Mouse (Mus musculus) embryonic facial prominence, embryonic 11.5 days (tissue): Measurements from ENCODE around the gene Ano4. TPM values are rescaled to one million over a fixed set of nuclear protein-coding genes. Genes with fewer than 3 reads are reported as not detected.

ENCODE experiments used
- ATAC-seq: fragments of 200-750 bp; cut with Nextera tagmentation; replicated peaks from 2 replicates; pipeline ENCODE4 v1.8.0; 2017; ENCODE audit warnings: low read depth; ENCODE audit not compliant: insufficient number of reproducible peaks, low FRiP score, low TSS enrichment
- DNase-seq: peaks from one replicate; pipeline ENCODE4 v3.0.0-alpha.2; 2015; ENCODE audit warnings: low spot score
- H3K27ac ChIP-seq: fragments of 300-500 bp; sonication (generic); replicated peaks from 2 replicates; pipeline ENCODE4 v1.5.1; 2014; ENCODE audit warnings: mild to moderate bottlenecking, low read depth, low read length, control low read depth
- H3K27me3 ChIP-seq: fragments of 300-500 bp; sonication (generic); 2 replicates; pipeline ENCODE4 v1.6.1; 2014; ENCODE audit warnings: mild to moderate bottlenecking, low read length, moderate library complexity, mixed read lengths; ENCODE audit not compliant: control insufficient read depth, insufficient read depth
- H3K36me3 ChIP-seq: fragments of 300-500 bp; sonication (generic); replicated peaks from 2 replicates; pipeline ENCODE4 v1.6.1; 2014; ENCODE audit warnings: low read depth, mild to moderate bottlenecking, low read length, moderate library complexity, mixed read lengths; ENCODE audit not compliant: control insufficient read depth, insufficient read depth
- H3K4me1 ChIP-seq: fragments of 300-500 bp; sonication (generic); 2 replicates; pipeline ENCODE4 v1.6.1; 2014; ENCODE audit warnings: low read length, mixed read lengths; ENCODE audit not compliant: control insufficient read depth, insufficient read depth
- H3K4me2 ChIP-seq: fragments of 300-500 bp; sonication (generic); 2 replicates; pipeline ENCODE4 v1.6.1; 2014; ENCODE audit warnings: low read depth, mild to moderate bottlenecking, control low read depth, low read length, moderate library complexity
- H3K4me3 ChIP-seq: fragments of 300-500 bp; sonication (generic); 2 replicates; pipeline ENCODE4 v1.5.1; 2014; ENCODE audit warnings: low read depth, low read length, control low read depth
- H3K9ac ChIP-seq: fragments of 300-500 bp; sonication (generic); replicated peaks from 2 replicates; pipeline ENCODE4 v1.6.1; 2014; ENCODE audit warnings: mild to moderate bottlenecking, control low read depth, low read length
- H3K9me3 ChIP-seq: fragments of 300-500 bp; sonication (generic); replicated peaks from 2 replicates; pipeline ENCODE4 v1.6.1; 2016; ENCODE audit warnings: mild to moderate bottlenecking, low read length, inconsistent platforms, mixed read lengths; ENCODE audit not compliant: control insufficient read depth
- WGBS: fragments of 180-500 bp; shearing (Covaris S2); extraction: QIAGEN DNeasy Blood & Tissue Kit; methylation state at CpG from one replicate; pipeline ENCODE4 v1.1.7; 2014; 5-methylcytosine and 5-hydroxymethylcytosine counted together
- polyA plus RNA-seq: library from polyadenylated mRNA; unstranded; fragments of >200 nt; fragmentation: Nextera tagmentation; extraction: Ambion mirVana; gene quantifications from 2 replicates; pipeline ENCODE4 v1.2.1, GENCODE M21; 2014

Ano4 gene
- 1.4 and 1.7 TPM in 2 replicates for polyA plus RNA-seq

GRCm38 (mm10) chr10:89344491-89345195 is at the start of gene Ano4:
TSS of gene Ano4 (minus strand) at chr10:89344762.
- Histone ChIP-seq H3K9ac (peak within 1 kb of the TSS; percentile 48), H3K36me3 (no peaks in the 10 kb centered on the region), H3K27ac (no peak within 1 kb of the TSS), H3K4me3 (peak within 1 kb of the TSS; percentile 45), H3K27me3 (peaks cover 29% of the 10 kb centered on the region), H3K4me1 (no peaks in the 10 kb centered on the region), H3K9me3 (no peaks in the 10 kb centered on the region), H3K4me2 (peak within 1 kb of the TSS; percentile 91)
- under 1% methylated on average over 69 of the region's 70 CpGs for WGBS
- ATAC-seq (peak; percentile 67), DNase-seq (peak; percentile 41)

- Histone ChIP-seq H3K27ac (no peak overlapping the region), H3K4me2 (no peak overlapping the region), H3K27me3 (no peaks in the 10 kb centered on the region), H3K9me3 (no peaks in the 10 kb centered on the region), H3K4me3 (no peak overlapping the region), H3K4me1 (no peaks in the 10 kb centered on the region), H3K9ac (no peak overlapping the region), H3K36me3 (no peaks in the 10 kb centered on the region)
- WGBS = 39% methylated on average over 4 of the region's 4 CpGs
- ATAC-seq (no peak), DNase-seq (no peak)
These were observed 48.1 kb upstream of the Ano4 start for GRCm38 (mm10) chr10:89392687-89393086.

GRCm38 (mm10) chr10:89391571-89392163 is 47.1 kb upstream of the Ano4 start:
- Histone ChIP-seq H3K27ac (no peak overlapping the region), H3K27me3 (no peaks in the 10 kb centered on the region), H3K9me3 (no peaks in the 10 kb centered on the region), H3K9ac (no peak overlapping the region), H3K36me3 (no peaks in the 10 kb centered on the region), H3K4me3 (no peak overlapping the region), H3K4me2 (no peak overlapping the region), H3K4me1 (no peaks in the 10 kb centered on the region)
- WGBS = 56% methylated on average over 4 of the region's 4 CpGs
- ATAC-seq (no peak), DNase-seq (no peak)

- no peaks in the 10 kb centered on the region for H3K9me3 ChIP-seq
- no peaks in the 10 kb centered on the region for H3K4me1 ChIP-seq
- 70% methylated on average over 3 of the region's 3 CpGs for WGBS
- no peak overlapping the region for H3K4me2 ChIP-seq
- no peak overlapping the region for H3K4me3 ChIP-seq
- H3K36me3 ChIP-seq = no peaks in the 10 kb centered on the region
- no peak overlapping the region for H3K9ac ChIP-seq
- no peaks in the 10 kb centered on the region for H3K27me3 ChIP-seq
- ATAC-seq (no peak), DNase-seq (no peak)
- no peak overlapping the region for H3K27ac ChIP-seq
These were observed 41.9 kb upstream of the Ano4 start for GRCm38 (mm10) chr10:89386461-89386860.

GRCm38 (mm10) chr10:89383462-89383861 is 38.9 kb upstream of the Ano4 start:
- Histone ChIP-seq H3K36me3 (no peaks in the 10 kb centered on the region), H3K4me1 (no peaks in the 10 kb centered on the region), H3K27me3 (no peaks in the 10 kb centered on the region), H3K4me2 (no peak overlapping the region), H3K4me3 (no peak overlapping the region), H3K9me3 (no peaks in the 10 kb centered on the region), H3K27ac (no peak overlapping the region), H3K9ac (no peak overlapping the region)
- no peak for ATAC-seq
- DNase-seq = peak; percentile 83
- WGBS = 4% methylated on average over 5 of the region's 5 CpGs

- Histone ChIP-seq H3K27ac (no peak overlapping the region), H3K36me3 (no peaks in the 10 kb centered on the region), H3K9ac (no peak overlapping the region), H3K9me3 (no peaks in the 10 kb centered on the region), H3K27me3 (no peaks in the 10 kb centered on the region), H3K4me1 (no peaks in the 10 kb centered on the region), H3K4me3 (no peak overlapping the region), H3K4me2 (no peak overlapping the region)
- no peak for ATAC-seq
- DNase-seq = no peak
- WGBS = 70% methylated on average over 4 of the region's 4 CpGs
These were observed 33.2 kb upstream of the Ano4 start for GRCm38 (mm10) chr10:89377750-89378149.

GRCm38 (mm10) chr10:89370051-89370450 is 25.5 kb upstream of the Ano4 start:
- DNase-seq (no peak), ATAC-seq (no peak)
- Histone ChIP-seq H3K4me2 (no peak overlapping the region), H3K27ac (no peak overlapping the region), H3K4me3 (no peak overlapping the region), H3K9ac (no peak overlapping the region), H3K36me3 (no peaks in the 10 kb centered on the region), H3K27me3 (no peaks in the 10 kb centered on the region), H3K4me1 (no peaks in the 10 kb centered on the region), H3K9me3 (no peaks in the 10 kb centered on the region)
- 63% methylated on average over 1 of the region's 1 CpGs for WGBS

- H3K4me3 ChIP-seq = no peak overlapping the region
- no peaks in the 10 kb centered on the region for H3K9me3 ChIP-seq
- no peak overlapping the region for H3K9ac ChIP-seq
- H3K36me3 ChIP-seq = no peaks in the 10 kb centered on the region
- DNase-seq = no peak
- H3K27me3 ChIP-seq = no peaks in the 10 kb centered on the region
- 78% methylated on average over 3 of the region's 3 CpGs for WGBS
- no peak for ATAC-seq
- no peaks in the 10 kb centered on the region for H3K4me1 ChIP-seq
- H3K27ac ChIP-seq = no peak overlapping the region
- H3K4me2 ChIP-seq = no peak overlapping the region
These were observed 14.4 kb upstream of the Ano4 start for GRCm38 (mm10) chr10:89358933-89359332.
